Mouse (Mus musculus) midbrain, embryonic 16.5 days (tissue): Measurements from ENCODE around the gene Ganab. TPM values are rescaled to one million over a fixed set of nuclear protein-coding genes. Genes with fewer than 3 reads are reported as not detected.
"Not testable (repeated sequence)": the region's sequence is repeated elsewhere in the genome, so short reads cannot be mapped to it uniquely, and the experiment has no call there.

Experiments
- ATAC-seq: fragments of 200-750 bp; cut with Nextera tagmentation; 2 replicates; pipeline ENCODE4 v1.8.0; 2017; ENCODE audit warnings: moderate TSS enrichment
- H3K27ac ChIP-seq: fragments of 300-500 bp; sonication (generic); 2 replicates; pipeline ENCODE4 v1.5.1; 2014; ENCODE audit warnings: mild to moderate bottlenecking, low read length, mixed read lengths
- H3K27me3 ChIP-seq: fragments of 300-500 bp; sonication (generic); 2 replicates; pipeline ENCODE4 v1.6.1; 2014; ENCODE audit warnings: low read depth, low read length, mixed read lengths; ENCODE audit not compliant: control insufficient read depth, insufficient read depth
- H3K36me3 ChIP-seq: fragments of 300-500 bp; sonication (generic); 2 replicates; pipeline ENCODE4 v1.6.1; 2014; ENCODE audit warnings: mild to moderate bottlenecking, low read length, moderate library complexity, mixed read lengths; ENCODE audit not compliant: control insufficient read depth, insufficient read depth
- H3K4me1 ChIP-seq: fragments of 300-500 bp; sonication (generic); 2 replicates; pipeline ENCODE4 v1.6.1; 2014; ENCODE audit warnings: mild to moderate bottlenecking, low read length, mixed read lengths; ENCODE audit not compliant: control insufficient read depth, insufficient read depth
- H3K4me2 ChIP-seq: fragments of 300-500 bp; sonication (generic); 2 replicates; pipeline ENCODE4 v1.6.1; 2014; ENCODE audit warnings: mild to moderate bottlenecking, low read length, mixed read lengths
- H3K4me3 ChIP-seq: fragments of 300-500 bp; sonication (generic); 2 replicates; pipeline ENCODE4 v1.5.1; 2014; ENCODE audit warnings: low read depth, mild to moderate bottlenecking, low read length, moderate library complexity, mixed read lengths
- H3K9ac ChIP-seq: fragments of 300-500 bp; sonication (generic); 2 replicates; pipeline ENCODE4 v1.6.1; 2014; ENCODE audit warnings: low read depth, low read length, mixed read lengths
- H3K9me3 ChIP-seq: fragments of 300-500 bp; sonication (generic); replicated peaks from 2 replicates; pipeline ENCODE4 v1.6.1; 2014; ENCODE audit warnings: mild to moderate bottlenecking, low read length, mixed read lengths; ENCODE audit not compliant: control insufficient read depth, poor library complexity, severe bottlenecking
- WGBS: fragments of 180-500 bp; shearing (Covaris S2); extraction: QIAGEN DNeasy Blood & Tissue Kit; methylation state at CpG from one replicate; pipeline ENCODE4 v1.1.7; 2014; 5-methylcytosine and 5-hydroxymethylcytosine counted together
- polyA plus RNA-seq: library from polyadenylated mRNA; unstranded; fragments of >200 nt; fragmentation: Nextera tagmentation; extraction: Ambion mirVana; gene quantifications from 2 replicates; pipeline ENCODE4 v1.2.1, GENCODE M21; 2015

The Ganab gene
- polyA plus RNA-seq, 1 experiment from 2014 or later: 76.8 TPM

DNA sequence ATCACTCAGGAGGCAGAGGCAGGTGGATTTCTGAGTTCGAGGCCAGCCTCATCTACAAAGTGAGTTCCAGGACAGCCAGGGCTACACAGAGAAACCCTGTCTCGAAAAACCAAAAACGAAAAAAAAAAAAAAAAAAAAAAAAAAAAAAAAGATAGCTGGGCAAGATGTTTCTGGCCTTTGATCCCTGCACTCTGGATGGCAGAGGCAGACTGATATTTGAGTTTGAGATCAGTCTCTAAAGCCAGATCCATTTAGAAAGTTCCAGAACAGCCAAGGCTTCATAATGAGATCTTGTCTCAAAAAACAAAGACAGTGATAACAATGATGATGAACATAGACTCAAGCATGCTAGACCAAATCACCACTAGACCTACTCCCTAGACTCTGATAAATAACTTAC is 27.5 kb upstream of the Ganab start:
- not testable (repeated sequence) for H3K27ac ChIP-seq, H3K9ac ChIP-seq, ATAC-seq, H3K27me3 ChIP-seq, H3K9me3 ChIP-seq, H3K36me3 ChIP-seq, H3K4me2 ChIP-seq
- Histone ChIP-seq H3K4me3 (peak overlapping the region; percentile 88), H3K4me1 (peaks cover 12% of the 10 kb centered on the region)
- 76% methylated on average over 3 of the region's 3 CpGs for WGBS

DNA sequence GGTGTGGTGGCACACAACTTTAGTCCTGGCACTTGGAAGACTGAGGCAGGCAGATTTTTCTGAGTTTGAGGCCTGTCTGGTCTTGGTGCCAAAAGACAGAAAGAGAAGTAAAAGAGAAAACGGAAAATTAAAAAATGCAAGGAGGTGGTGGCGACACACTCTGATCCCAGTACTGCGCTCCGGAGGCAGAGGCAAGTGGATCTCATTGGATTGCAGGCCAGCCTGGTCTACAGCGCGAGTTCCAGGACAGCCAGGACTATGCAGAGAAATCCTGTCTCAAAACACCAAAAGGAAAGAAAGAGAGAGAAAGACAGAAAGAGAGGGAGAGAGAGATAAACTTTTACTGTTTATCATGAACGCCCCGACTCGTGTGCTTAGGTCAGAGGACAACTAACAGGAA is 27.0 kb upstream of the Ganab start:
- peaks cover 12% of the 10 kb centered on the region for H3K4me1 ChIP-seq
- 61% methylated on average over 9 of the region's 9 CpGs for WGBS
- peaks cover 6% of the 10 kb centered on the region; the same call in 1 of the 2 replicates for H3K36me3 ChIP-seq
- H3K4me2 ChIP-seq: peak overlapping the region; percentile 55
- peak overlapping the region; percentile 81 for H3K27ac ChIP-seq
- no peaks in the 10 kb centered on the region for H3K27me3 ChIP-seq
- ATAC-seq: peak; percentile 61
- peak overlapping the region; percentile 88 for H3K4me3 ChIP-seq
- peak overlapping the region; percentile 97 for H3K9ac ChIP-seq
- H3K9me3 ChIP-seq: no peaks in the 10 kb centered on the region

DNA sequence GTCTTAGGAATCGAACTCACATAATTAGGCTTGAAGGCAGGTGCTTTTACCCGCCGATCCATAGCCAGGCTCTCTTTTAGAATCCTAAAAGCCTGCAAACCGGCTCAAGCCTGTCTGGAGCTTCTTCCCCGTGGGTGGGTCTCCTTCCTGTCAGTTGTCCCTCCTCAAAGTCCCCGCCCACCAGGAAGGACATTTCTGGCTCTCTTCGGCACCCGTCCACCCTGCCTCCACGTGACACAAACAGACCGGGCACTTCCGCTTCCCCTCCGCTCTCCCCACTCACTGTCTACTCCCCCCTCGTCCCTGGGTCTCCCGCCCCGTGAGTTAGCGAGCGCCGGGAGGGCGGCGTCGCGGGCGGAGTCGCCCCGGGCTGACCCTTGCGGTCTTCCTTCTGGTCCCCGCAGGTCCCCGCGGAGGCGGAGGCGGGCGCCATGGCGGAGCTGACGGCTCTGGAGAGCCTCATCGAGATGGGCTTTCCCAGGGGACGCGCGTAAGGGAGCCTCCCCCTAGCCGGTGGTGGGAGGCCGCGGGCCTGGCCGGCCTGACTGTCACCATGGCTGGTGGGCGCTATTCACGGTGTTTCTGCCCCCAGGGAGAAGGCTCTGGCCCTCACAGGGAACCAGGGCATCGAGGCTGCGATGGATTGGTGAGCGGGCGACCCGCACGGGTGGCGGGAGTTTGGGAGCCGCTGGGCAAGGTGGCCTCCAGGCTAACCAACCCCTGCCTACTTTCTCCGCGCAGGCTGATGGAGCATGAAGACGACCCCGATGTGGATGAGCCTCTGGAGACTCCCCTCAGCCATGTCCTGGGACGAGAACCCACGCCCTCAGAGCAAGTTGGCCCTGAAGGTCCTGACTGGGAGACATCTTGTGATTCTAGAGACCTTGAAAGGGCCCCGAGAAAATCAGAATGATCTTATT is 26.3 kb upstream of the Ganab start, which contains the start of gene Ubxn1:
Gene Ubxn1 (plus strand): TSS at position 230 of the 920 bp plus-strand sequence.
- ATAC-seq: peak; percentile 98
- Histone ChIP-seq H3K9me3 (no peaks in the 10 kb centered on the region), H3K4me2 (peak within 1 kb of the TSS; percentile 95), H3K36me3 (peaks cover 6% of the 10 kb centered on the region; the same call in 1 of the 2 replicates), H3K4me3 (peak within 1 kb of the TSS; percentile 88), H3K27ac (peak within 1 kb of the TSS; percentile 81), H3K4me1 (peaks cover 12% of the 10 kb centered on the region), H3K9ac (peak within 1 kb of the TSS; percentile 97), H3K27me3 (no peaks in the 10 kb centered on the region)
- 1% methylated on average over 54 of the region's 59 CpGs for WGBS

GRCm38 (mm10) chr19:8872266-8872840 is 25.5 kb upstream of the Ganab start:
- 84% methylated on average over 10 of the region's 10 CpGs for WGBS
- peak overlapping the region; percentile 97 for H3K9ac ChIP-seq
- no peaks in the 10 kb centered on the region for H3K27me3 ChIP-seq
- peaks cover 12% of the 10 kb centered on the region for H3K4me1 ChIP-seq
- H3K36me3 ChIP-seq: peaks cover 6% of the 10 kb centered on the region; the same call in 1 of the 2 replicates
- H3K4me2 ChIP-seq: peak overlapping the region; percentile 95
- ATAC-seq: 0 out of 2 replicates have a peak, but pooled peaks have one; percentile 9
- no peak overlapping the region for H3K27ac ChIP-seq
- no peaks in the 10 kb centered on the region for H3K9me3 ChIP-seq
- peak overlapping the region; percentile 88 for H3K4me3 ChIP-seq

DNA sequence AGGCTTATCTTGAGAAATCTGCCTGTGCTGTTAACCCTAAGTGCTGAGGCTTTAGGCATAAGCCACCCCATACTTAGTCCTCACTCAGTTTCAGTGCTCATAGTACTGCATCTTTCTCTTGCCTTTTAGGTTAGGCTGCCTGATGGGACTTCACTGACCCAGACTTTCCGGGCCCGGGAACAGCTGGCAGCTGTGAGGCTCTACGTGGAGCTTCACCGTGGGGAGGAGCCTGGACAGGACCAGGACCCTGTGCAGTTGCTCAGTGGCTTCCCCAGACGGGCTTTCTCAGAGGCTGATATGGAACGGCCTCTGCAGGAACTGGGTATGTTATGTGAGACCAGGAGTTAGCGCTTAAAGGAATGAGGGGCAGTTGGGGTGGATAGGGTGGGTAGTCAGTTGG is 22.8 kb upstream of the Ganab start:
- Histone ChIP-seq H3K9ac (no peak overlapping the region), H3K36me3 (peaks cover 6% of the 10 kb centered on the region; the same call in 1 of the 2 replicates), H3K4me2 (no peak overlapping the region), H3K4me1 (peaks cover 20% of the 10 kb centered on the region), H3K27ac (no peak overlapping the region), H3K9me3 (no peaks in the 10 kb centered on the region), H3K4me3 (no peak overlapping the region), H3K27me3 (no peaks in the 10 kb centered on the region)
- ATAC-seq: no peak
- 95% methylated on average over 7 of the region's 7 CpGs for WGBS

DNA sequence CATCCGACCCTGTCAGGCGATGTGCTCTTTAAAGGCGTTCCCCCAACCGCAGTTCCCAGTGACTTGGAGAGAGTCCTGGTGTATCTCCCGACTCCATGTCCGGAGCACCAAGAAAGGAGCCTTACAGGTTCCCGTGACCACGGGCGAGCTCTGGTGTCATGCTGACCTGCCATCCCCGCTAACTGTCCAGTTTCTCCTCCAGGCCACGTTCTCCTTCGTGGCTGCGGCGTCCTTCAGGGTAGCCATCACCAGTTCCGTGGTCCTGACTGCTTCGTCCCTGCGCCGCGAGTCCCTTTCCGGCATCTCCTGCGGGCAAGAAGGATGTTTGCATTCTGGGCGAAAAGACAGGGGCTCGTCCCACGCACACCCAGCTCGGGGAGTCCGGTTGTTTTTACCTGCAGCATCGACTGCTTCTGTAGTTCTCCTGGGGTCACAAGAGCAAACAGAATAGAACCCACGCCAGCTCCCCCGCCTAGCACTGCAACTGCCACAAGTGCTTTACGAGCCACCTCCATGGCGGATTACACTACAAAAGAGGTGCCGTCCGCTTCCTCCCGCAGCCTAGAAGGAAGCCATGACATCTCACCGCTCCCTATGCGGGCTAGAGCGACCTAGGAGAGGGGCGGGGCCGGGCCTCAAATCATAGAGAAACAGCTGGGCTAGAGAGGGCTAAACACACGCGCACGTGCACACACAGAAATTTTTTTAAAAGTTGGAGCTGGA is 17.4 kb upstream of the Ganab start, which contains the start of gene Uqcc3:
Gene Uqcc3 (minus strand): TSS at position 613 of the 723 bp plus-strand sequence.
- Histone ChIP-seq H3K27ac (peak within 1 kb of the TSS; percentile 85), H3K9ac (peak within 1 kb of the TSS; percentile 92), H3K4me2 (peak within 1 kb of the TSS; percentile 89), H3K4me1 (peaks cover 11% of the 10 kb centered on the region), H3K4me3 (peak within 1 kb of the TSS; percentile 77), H3K36me3 (no peaks in the 10 kb centered on the region; the same call in 1 of the 2 replicates), H3K9me3 (no peaks in the 10 kb centered on the region), H3K27me3 (no peaks in the 10 kb centered on the region)
- WGBS: under 1% methylated on average over 42 of the region's 42 CpGs
- ATAC-seq: peak; percentile 97

- no peak overlapping the region for H3K27ac ChIP-seq
- peak overlapping the region; percentile 77 for H3K4me3 ChIP-seq
- peaks cover 11% of the 10 kb centered on the region for H3K4me1 ChIP-seq
- peak overlapping the region; percentile 92; the same call in 1 of the 2 replicates for H3K9ac ChIP-seq
- WGBS: 10% methylated on average over 3 of the region's 3 CpGs
- no peaks in the 10 kb centered on the region; the same call in 1 of the 2 replicates for H3K36me3 ChIP-seq
- H3K9me3 ChIP-seq: no peaks in the 10 kb centered on the region
- peak overlapping the region; percentile 89 for H3K4me2 ChIP-seq
- H3K27me3 ChIP-seq: no peaks in the 10 kb centered on the region
- ATAC-seq: no peak
These were observed 16.9 kb upstream of the Ganab start for GRCm38 (mm10) chr19:8881034-8881392.

- 54% methylated on average over 3 of the region's 3 CpGs for WGBS
- H3K9me3 ChIP-seq: no peaks in the 10 kb centered on the region
- H3K4me1 ChIP-seq: peaks cover 23% of the 10 kb centered on the region
- H3K27ac ChIP-seq: no peak within 1 kb of the TSS
- H3K9ac ChIP-seq: no peak within 1 kb of the TSS
- ATAC-seq: no peak
- H3K36me3 ChIP-seq: no peaks in the 10 kb centered on the region
- no peak within 1 kb of the TSS for H3K4me3 ChIP-seq
- H3K4me2 ChIP-seq: no peak within 1 kb of the TSS
- no peaks in the 10 kb centered on the region for H3K27me3 ChIP-seq
These were observed 14.3 kb upstream of the Ganab start, which contains the start of the genes Lbhd1 and Gm49403 for GRCm38 (mm10) chr19:8883616-8884015. Gene Lbhd1 (plus strand): TSS chr19:8883732. Gene Gm49403 (plus strand): TSS chr19:8883930.
